Mouse (Mus musculus): Measurements from ENCODE around the gene Slc5a10.

DNA sequence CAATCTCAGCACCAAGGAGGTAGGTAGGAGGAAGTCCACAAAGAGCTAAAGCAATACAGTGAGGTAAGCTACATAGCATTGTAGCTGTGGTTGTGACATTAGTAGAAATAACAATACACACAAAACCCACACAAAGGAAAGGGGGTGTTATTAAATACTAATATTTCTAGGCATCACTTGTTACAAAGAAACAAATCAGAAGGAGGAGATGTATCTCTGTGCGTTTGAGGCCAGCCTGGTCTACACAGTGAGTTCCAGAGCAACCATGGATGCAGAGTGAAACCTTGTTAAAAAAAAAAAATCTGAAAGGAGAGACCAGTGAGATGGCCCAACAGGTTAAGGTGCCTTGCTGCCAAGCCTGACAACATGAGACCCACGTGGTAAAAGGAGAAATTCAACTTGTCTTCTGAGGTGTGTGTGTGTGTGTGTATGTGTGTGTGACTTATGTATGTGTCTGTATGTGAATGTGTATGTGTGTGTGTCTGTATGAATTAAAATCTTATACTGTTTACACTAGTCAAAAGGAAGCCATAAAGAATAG, 74.1 kb downstream of the Slc5a10 start:
- TF ChIP-seq CTCF (IDR thresholded peaks at IDR 0.05): no peak
- no peak for TF ChIP-seq POLR2A (IDR thresholded peaks at IDR 0.05; ENCODE audit: insufficient read depth, low read depth, low read length)
- no peak for TF ChIP-seq EP300 (IDR thresholded peaks at IDR 0.05; ENCODE audit: insufficient read depth, low read depth, low read length)

All from heart, adult 2 months (tissue).